Mouse (Mus musculus) kidney, adult 2 months (tissue): ENCODE measurements around the gene Ppm1j.
"Not testable (repeated sequence)": the region's sequence is repeated elsewhere in the genome, so short reads cannot be mapped to it uniquely, and the experiment has no call there.

ENCODE experiments used
- CTCF ChIP-seq: fragments of 200-500 bp; conservative IDR thresholded peaks from 2 replicates; pipeline ENCODE4 v1.5.1; 2011; ENCODE audit warnings: low read depth, mild to moderate bottlenecking, control low read depth, low read length, moderate library complexity, mixed read lengths; ENCODE audit not compliant: insufficient read depth, insufficient read length
- POLR2A ChIP-seq: fragments of 200-500 bp; IDR thresholded peaks from one replicate; pipeline ENCODE4 v1.6.1; 2011; ENCODE audit warnings: low read depth, low read length, control low read depth

GRCm38 (mm10) chr3:104813227-104813626 is 32.4 kb downstream of the Ppm1j start:
- TF ChIP-seq CTCF, POLR2A: not testable (repeated sequence)
